Mouse (Mus musculus) bone marrow macrophage, adult 2 months (primary cell): ENCODE measurements around the gene Begain.

Experiments used
- CTCF ChIP-seq: IDR thresholded peaks from 2 replicates; pipeline ENCODE4 v1.5.1; 2012; ENCODE audit warnings: low read depth, mild to moderate bottlenecking, low read length, moderate library complexity
- POLR2A ChIP-seq: IDR thresholded peaks from 2 replicates; pipeline ENCODE4 v1.6.1; 2012; ENCODE audit warnings: mild to moderate bottlenecking, low read depth, low read length, borderline replicate concordance

GRCm38 (mm10) chr12:108995976-108996636 is 71.9 kb downstream of the Begain start:
- no peak for TF ChIP-seq CTCF
- no peak for TF ChIP-seq POLR2A
